Mouse (Mus musculus) small intestine, adult 2 months (tissue): ENCODE measurements at regions not wholly inside any gene's neighbourhood (a gene's known extent, or its start where the extent isn't known, plus 50 kb on each side); places are given as distances from the start of the nearest gene placed in this dataset.

Experiments
- CTCF ChIP-seq: fragments of 200-500 bp; IDR thresholded peaks from 2 replicates; pipeline ENCODE4 v1.5.1; 2012; ENCODE audit warnings: low read depth, mild to moderate bottlenecking, control low read depth, inconsistent platforms, low read length, moderate library complexity, mixed read lengths; ENCODE audit not compliant: insufficient replicate concordance, insufficient read length; ENCODE audit errors: extremely low read depth
- POLR2A ChIP-seq: fragments of 200-500 bp; IDR thresholded peaks from 2 replicates; pipeline ENCODE4 v1.6.1; 2012; ENCODE audit warnings: low read depth, mild to moderate bottlenecking, control low read depth, inconsistent platforms, low read length, moderate library complexity

GRCm38 (mm10) chr13:90359861-90360601 lies 270.6 kb upstream of the Xrcc4 start:
- TF ChIP-seq POLR2A (no peak), CTCF (no peak)
